Mouse (Mus musculus) heart, postnatal 0 days (tissue): Measurements from ENCODE around the gene Tsnax.

ENCODE experiments used
- CTCF ChIP-seq: IDR thresholded peaks from 2 replicates; pipeline ENCODE4 v1.5.1; 2016; ENCODE audit warnings: antibody characterized with exemption, control low read depth, low read depth
- EP300 ChIP-seq: IDR thresholded peaks from 2 replicates; pipeline ENCODE4 v1.6.1; 2016; ENCODE audit warnings: antibody characterized with exemption, low read depth

- TF ChIP-seq EP300 (no peak), CTCF (no peak)
These were observed 41.0 kb downstream of the Tsnax start, which contains the start of gene Disc1 for GRCm38 (mm10) chr8:125053505-125054435.
